Comparison of ENCODE assay signal across 15 mouse cellular contexts in the genomic region with DNA sequence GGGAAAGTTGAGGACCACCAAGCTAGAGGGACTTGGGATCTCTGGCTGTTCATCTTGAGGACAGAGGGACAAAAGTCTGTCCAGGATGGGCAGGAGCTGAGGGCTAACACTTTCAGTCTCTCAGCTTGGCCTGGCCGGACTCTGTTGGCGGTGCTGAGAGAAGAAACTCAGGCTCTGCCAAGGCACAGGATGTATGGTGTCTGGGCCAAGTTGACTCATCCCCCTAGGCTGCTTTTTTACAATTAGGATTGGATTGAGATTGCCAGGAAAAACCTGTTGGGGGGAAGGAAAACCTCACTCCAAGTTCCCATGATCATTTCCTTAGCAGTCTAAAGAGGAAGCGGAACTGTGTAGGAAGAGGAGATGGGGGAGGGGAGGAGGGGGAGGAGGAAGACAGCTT. TPM values are rescaled to one million over a fixed set of nuclear protein-coding genes. Genes with fewer than 3 reads are reported as not detected.
DNase-seq lines count a peak whose midpoint lies in the region; ATAC-seq and TF ChIP-seq lines count a peak whose summit lies in the region.
"Had no signal": no experiment of that assay in that cellular context is flagged by ENCODE, and none has a peak within 500 bp of the region (broad histone marks: within the 10 kb centered on the region; RNA-seq: fewer than 3 reads in every experiment).

No protein-coding gene starts in this region.

- H3K9me3 ChIP-seq in hindbrain, postnatal 0 days (ENCODE audit: low read length): no peaks in the 10 kb centered on the region
- no peaks in the 10 kb centered on the region for H3K9me3 ChIP-seq in hindbrain, embryonic 16.5 days (ENCODE audit: control insufficient read depth, low read length)
- H3K9me3 ChIP-seq: intestine, embryonic 15.5 days; lung, embryonic 15.5 days had no signal

- 59% methylated on average over 3 of the region's 3 CpGs for WGBS in hindbrain, postnatal 0 days
- 67% methylated on average over 3 of the region's 3 CpGs for WGBS in hindbrain, embryonic 16.5 days
- 7% methylated on average over 3 of the region's 3 CpGs for WGBS in cerebellum, adult 2 months

- 0 out of 2 replicates have a peak, but pooled peaks have one; percentile 16 for TF ChIP-seq POLR2A in cerebellum, adult 2 months (IDR thresholded peaks at IDR 0.05; ENCODE audit: borderline replicate concordance, insufficient read depth, low read length)
- TF ChIP-seq POLR2A in myocyte (IDR thresholded peaks at IDR 0.05; ENCODE audit: insufficient read length, low read depth): no peak

- 0 out of 2 replicates have a peak, but pooled peaks cover 6% of the 10 kb centered on the region for H3K4me1 ChIP-seq in hindbrain, postnatal 0 days (ENCODE audit: insufficient read depth, low read length)
- peaks cover 21% of the 10 kb centered on the region for H3K4me1 ChIP-seq in hindbrain, embryonic 16.5 days (ENCODE audit: control insufficient read depth, insufficient read depth, low read depth, low read length)
- H3K4me1 ChIP-seq in cerebellum, adult 2 months (ENCODE audit: control insufficient read depth, insufficient read depth, low read length): peaks cover 33% of the 10 kb centered on the region
- H3K4me1 ChIP-seq: intestine, embryonic 15.5 days had no signal

- H3ac ChIP-seq in myocyte (ENCODE audit: control insufficient read depth, insufficient read length): no peak overlapping the region

- H3K79me2 ChIP-seq in myocyte (ENCODE audit: control insufficient read depth, insufficient read depth): no peaks in the 10 kb centered on the region

- DNase-seq in hindbrain, postnatal 0 days (ENCODE audit: low spot score): no peak
- DNase-seq in MN1 (ENCODE audit: low spot score): peak; percentile 21
- peak; percentile 81 to 92 for DNase-seq in cerebellum, adult 2 months
- no peak for DNase-seq in natural killer cell, adult 2 months (ENCODE audit: low spot score in 2 of 2)
- DNase-seq in adrenal gland, postnatal 36 days: no peak
- DNase-seq: adrenal gland, adult 2 months; heart, postnatal 14 days; thymus, postnatal 4 days had no signal

- no peak for TF ChIP-seq CTCF in hindbrain, postnatal 0 days (IDR thresholded peaks at IDR 0.05; ENCODE audit: low read depth)
- no peak for TF ChIP-seq CTCF in cerebellum, adult 2 months (IDR thresholded peaks at IDR 0.05; ENCODE audit: borderline replicate concordance, insufficient read depth, low read depth, low read length)

- no peak overlapping the region for H3K9ac ChIP-seq in hindbrain, postnatal 0 days (replicated peaks; ENCODE audit: low read length)
- H3K9ac ChIP-seq in hindbrain, embryonic 16.5 days (ENCODE audit: low read depth, low read length): no peak overlapping the region
- H3K9ac ChIP-seq: intestine, embryonic 15.5 days; lung, embryonic 15.5 days had no signal

- no peaks in the 10 kb centered on the region for H3K36me3 ChIP-seq in hindbrain, postnatal 0 days (ENCODE audit: insufficient read depth, low read length)
- H3K36me3 ChIP-seq in hindbrain, embryonic 16.5 days (ENCODE audit: control insufficient read depth, insufficient read depth, low read length): peaks cover 3% of the 10 kb centered on the region
- no peaks in the 10 kb centered on the region for H3K36me3 ChIP-seq in myocyte (ENCODE audit: control insufficient read depth, insufficient read depth)
- H3K36me3 ChIP-seq: intestine, embryonic 15.5 days; lung, embryonic 15.5 days had no signal

- no peak for ATAC-seq in hindbrain, postnatal 0 days
- no peak for ATAC-seq in hindbrain, embryonic 16.5 days
- ATAC-seq: intestine, embryonic 15.5 days had no signal

- H3K4me2 ChIP-seq in hindbrain, postnatal 0 days (ENCODE audit: low read depth, low read length): peak overlapping the region; percentile 38
- no peak overlapping the region; the same call in 1 of the 2 replicates for H3K4me2 ChIP-seq in hindbrain, embryonic 16.5 days (ENCODE audit: low read length)
- H3K4me2 ChIP-seq in myocyte (ENCODE audit: low read depth): peak overlapping the region; percentile 53
- H3K4me2 ChIP-seq: intestine, embryonic 15.5 days; liver, embryonic 11.5 days; lung, embryonic 15.5 days had no signal

- 0 out of 2 replicates have a peak, but pooled peaks cover 6% of the 10 kb centered on the region for H3K27me3 ChIP-seq in hindbrain, postnatal 0 days (ENCODE audit: insufficient read depth, low read length)
- H3K27me3 ChIP-seq in hindbrain, embryonic 16.5 days (replicated peaks; ENCODE audit: control insufficient read depth, insufficient read depth, low read length): no peaks in the 10 kb centered on the region
- no peaks in the 10 kb centered on the region for H3K27me3 ChIP-seq in cerebellum, adult 2 months (ENCODE audit: control insufficient read depth, insufficient read depth, low read length)
- peaks cover 9% of the 10 kb centered on the region for H3K27me3 ChIP-seq in myocyte (ENCODE audit: control insufficient read depth, insufficient read depth, insufficient read length)

- H3K4me3 ChIP-seq in hindbrain, postnatal 0 days (ENCODE audit: low read length): no peak overlapping the region
- H3K4me3 ChIP-seq in hindbrain, embryonic 16.5 days (ENCODE audit: low read length): no peak overlapping the region
- H3K4me3 ChIP-seq in cerebellum, adult 2 months (replicated peaks; ENCODE audit: insufficient read depth, low read depth, low read length): peak overlapping the region; percentile 48
- H3K4me3 ChIP-seq in myocyte: no peak overlapping the region
- H3K4me3 ChIP-seq: intestine, embryonic 15.5 days; lung, embryonic 15.5 days had no signal

- no peak overlapping the region for H3K27ac ChIP-seq in hindbrain, postnatal 0 days
- no peak overlapping the region for H3K27ac ChIP-seq in hindbrain, embryonic 16.5 days (ENCODE audit: low read depth, low read length)
- peak overlapping the region; percentile 90 for H3K27ac ChIP-seq in cerebellum, adult 2 months (ENCODE audit: insufficient read depth, low read length)
- H3K27ac ChIP-seq: intestine, embryonic 15.5 days; kidney, postnatal 0 days; lung, embryonic 15.5 days had no signal

TF ChIP-seq in myocyte, 11 proteins besides CTCF, POLR2A, EP300 and RAD21:
- TF ChIP-seq TCF3 (IDR thresholded peaks at IDR 0.05; ENCODE audit: insufficient read length, low read depth) (no peak), CEBPB (IDR thresholded peaks at IDR 0.05; ENCODE audit: insufficient read depth, poor library complexity, severe bottlenecking) (no peak), E2F4 (IDR thresholded peaks at IDR 0.05; ENCODE audit: insufficient read depth) (no peak)

RNA-seq across cellular contexts. Expression of a gene that starts 10.7 kb away (rescaled TPM):
- 80.0 and 84.8 TPM in 2 replicates for total RNA-seq in hindbrain, postnatal 0 days (2014; rRNA removed)
- polyA plus RNA-seq in hindbrain, postnatal 0 days (2015; fragmentation: Nextera tagmentation; extraction: Ambion mirVana): 58.7 and 62.4 TPM in 2 replicates
- polyA plus RNA-seq in hindbrain, embryonic 16.5 days (2015; fragmentation: Nextera tagmentation; extraction: Ambion mirVana): 69.5 and 73.9 TPM in 2 replicates
- 90.4 and 98.9 TPM in 2 replicates for polyA plus RNA-seq in cerebellum, adult 2 months (2012; rRNA removed)
- 0.06 TPM for polyA plus RNA-seq in myocyte (2012; fragmentation: generic; extraction: Trizol)
- 1 to 10 TPM; 1.1 to 1.5 TPM for total RNA-seq in adrenal gland, postnatal 36 days (2021)
- total RNA-seq: megakaryocyte, adult 5-6 weeks had no signal
- polyA plus RNA-seq: kidney, postnatal 0 days; liver, embryonic 11.5 days had no signal

RNA-seq across cellular contexts. Expression of a gene that starts 56.0 kb away (rescaled TPM):
- 1.2 and 1.8 TPM in 2 replicates for total RNA-seq in hindbrain, postnatal 0 days (2014; rRNA removed)
- polyA plus RNA-seq in hindbrain, postnatal 0 days (2015; fragmentation: Nextera tagmentation; extraction: Ambion mirVana): 1.6 and 2.0 TPM in 2 replicates
- polyA plus RNA-seq in hindbrain, embryonic 16.5 days (2015; fragmentation: Nextera tagmentation; extraction: Ambion mirVana): 2.7 and 3.5 TPM in 2 replicates
- polyA plus RNA-seq in cerebellum, adult 2 months (2012; rRNA removed): 12.7 and 15.3 TPM in 2 replicates
- polyA plus RNA-seq in myocyte (2012; fragmentation: generic; extraction: Trizol): 0.04 TPM
- total RNA-seq in adrenal gland, postnatal 36 days (2021): 1 to 10 TPM; 2.5 TPM
- total RNA-seq: megakaryocyte, adult 5-6 weeks had no signal

Comparison
In these comparisons a context has a peak if more than half of its experiments do, and no peak if none do; other contexts are left out.
1. DNase-seq: peak in MN1 (single experiment) and cerebellum, adult 2 months (2 of 2); none in hindbrain, postnatal 0 days (single experiment), natural killer cell, adult 2 months (0 of 2) and adrenal gland, postnatal 36 days (0 of 2).
2. RNA of a gene that starts 10.7 kb away (polyA plus RNA-seq): 90.4 to 98.9 TPM in cerebellum, adult 2 months, 69.5 to 73.9 TPM in hindbrain, embryonic 16.5 days and 58.7 to 62.4 TPM in hindbrain, postnatal 0 days; 0.06 TPM in myocyte (single experiment); every median in the first group is over 10 times any median in the second.